Mouse (Mus musculus) CD8-positive naive resting alpha-beta T cell, adult 2 months (primary cell): ENCODE measurements around the gene Upf1.

Source experiments
- DNase-seq, 2 experiments: peaks; one replicate each; pipeline ENCODE4 v3.0.0; 2022; ENCODE audit warnings: low read depth in 2 of 2, low spot score in 2 of 2

Gene Upf1

GRCm38 (mm10) chr8:70353194-70353817, at the start of gene Upf1:
Upf1 (minus strand) TSS chr8:70353278.
- DNase-seq, result peak; percentile 98

GRCm38 (mm10) chr8:70397611-70398563, 44.8 kb upstream of the Upf1 start:
- DNase-seq, result no peak

GRCm38 (mm10) chr8:70396184-70396583, 43.1 kb upstream of the Upf1 start:
- DNase-seq, result no peak

- no peak for DNase-seq
Measured at GRCm38 (mm10) chr8:70395649-70396048, 42.6 kb upstream of the Upf1 start.

- DNase-seq, result no peak
Measured at GRCm38 (mm10) chr8:70394269-70394998, 41.4 kb upstream of the Upf1 start.

- DNase-seq, result no peak
Measured at GRCm38 (mm10) chr8:70393087-70393486, 40.0 kb upstream of the Upf1 start.

- DNase-seq, result no peak
Measured at GRCm38 (mm10) chr8:70389678-70390077, 36.6 kb upstream of the Upf1 start.

- peak; percentile 36 to 62 for DNase-seq
Measured at GRCm38 (mm10) chr8:70383287-70383686, 30.2 kb upstream of the Upf1 start.

- DNase-seq, result no peak
Measured at GRCm38 (mm10) chr8:70380069-70380468, 27.0 kb upstream of the Upf1 start.

GRCm38 (mm10) chr8:70377049-70377448, 24.0 kb upstream of the Upf1 start:
- no peak for DNase-seq

GRCm38 (mm10) chr8:70376275-70376741, 23.2 kb upstream of the Upf1 start:
- no peak for DNase-seq

- DNase-seq, result no peak
Measured at GRCm38 (mm10) chr8:70375212-70375859, 22.3 kb upstream of the Upf1 start.

GRCm38 (mm10) chr8:70374318-70374927, 21.3 kb upstream of the Upf1 start:
- peak in 1 of 2 experiments; percentile 48 for DNase-seq

- no peak for DNase-seq
Measured at GRCm38 (mm10) chr8:70373397-70374317, 20.6 kb upstream of the Upf1 start, which contains the start of gene Comp. Comp (plus strand) TSS chr8:70373558.

- DNase-seq, result no peak
Measured at GRCm38 (mm10) chr8:70371951-70372350, 18.9 kb upstream of the Upf1 start.

- DNase-seq, result no peak
Measured at GRCm38 (mm10) chr8:70370476-70370875, 17.4 kb upstream of the Upf1 start.

GRCm38 (mm10) chr8:70366588-70366987, 13.5 kb upstream of the Upf1 start:
- no peak for DNase-seq

GRCm38 (mm10) chr8:70364066-70364465, 11.0 kb upstream of the Upf1 start:
- DNase-seq, result no peak

GRCm38 (mm10) chr8:70361484-70362032, 8.5 kb upstream of the Upf1 start:
- DNase-seq, result no peak
